Mouse (Mus musculus): Measurements from ENCODE around the gene Sfta2.

Gene Sfta2

DNA sequence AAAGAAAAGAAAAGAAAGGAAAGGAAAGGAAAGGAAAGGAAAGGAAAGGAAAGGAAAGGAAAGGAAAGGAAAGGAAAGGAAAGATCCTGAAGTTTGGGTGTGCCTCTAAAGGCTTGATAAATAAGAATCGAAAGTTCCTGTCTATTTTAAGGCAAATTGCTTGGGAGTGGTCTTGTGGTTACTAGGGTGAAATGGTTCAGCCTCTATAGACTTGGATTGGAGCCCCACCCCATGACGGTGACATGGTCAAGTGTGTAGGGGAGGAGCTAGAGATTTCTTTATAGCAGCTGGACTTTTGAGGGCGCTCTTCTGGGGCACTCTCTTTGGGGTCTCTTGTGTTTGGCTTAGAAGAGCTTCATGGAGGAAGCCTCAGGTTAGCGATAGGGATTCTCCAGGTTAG is 7.6 kb upstream of the Sfta2 start:
- no peak for DNase-seq (ENCODE audit: low spot score)

DNA sequence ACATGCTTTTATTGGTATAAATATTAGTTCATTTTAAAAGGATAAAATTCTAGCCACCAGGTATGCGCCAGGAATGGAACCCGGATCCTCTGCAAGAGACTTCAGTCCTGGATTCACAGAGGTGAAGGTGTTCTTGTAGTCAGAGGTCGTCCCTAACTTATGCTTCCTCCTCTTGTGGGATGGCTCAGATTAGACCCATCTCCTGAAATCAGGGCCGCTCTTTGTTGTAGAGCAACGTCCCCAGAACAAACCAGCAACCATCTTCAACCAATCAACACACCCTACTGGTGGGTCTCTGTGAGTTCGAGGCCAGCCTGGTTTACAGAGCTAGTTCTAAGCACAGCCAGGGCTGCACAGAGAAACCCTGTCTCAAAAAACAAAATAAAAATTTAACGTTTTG is 6.9 kb upstream of the Sfta2 start:
- DNase-seq (ENCODE audit: low spot score), result no peak

DNA sequence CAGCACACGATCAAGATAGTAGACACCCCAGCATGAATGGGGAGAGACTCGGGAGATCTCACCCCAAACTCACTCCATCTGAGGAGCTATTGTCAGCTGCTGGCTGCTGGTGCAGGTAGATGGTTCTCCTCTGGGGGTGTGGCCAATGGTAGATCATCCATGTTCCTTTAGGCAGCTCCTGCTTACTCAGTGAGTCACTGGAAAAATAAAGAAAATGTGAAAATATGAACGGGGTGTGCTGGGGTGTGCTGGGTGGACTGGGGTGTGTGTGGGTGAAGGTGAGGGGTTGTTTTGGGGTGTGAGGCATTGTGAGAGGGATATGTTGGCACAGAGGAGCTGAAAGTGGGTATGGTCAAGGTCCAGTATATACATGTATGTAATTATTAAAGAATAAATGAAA is 4.0 kb upstream of the Sfta2 start:
- no peak for DNase-seq (ENCODE audit: low spot score)

DNA sequence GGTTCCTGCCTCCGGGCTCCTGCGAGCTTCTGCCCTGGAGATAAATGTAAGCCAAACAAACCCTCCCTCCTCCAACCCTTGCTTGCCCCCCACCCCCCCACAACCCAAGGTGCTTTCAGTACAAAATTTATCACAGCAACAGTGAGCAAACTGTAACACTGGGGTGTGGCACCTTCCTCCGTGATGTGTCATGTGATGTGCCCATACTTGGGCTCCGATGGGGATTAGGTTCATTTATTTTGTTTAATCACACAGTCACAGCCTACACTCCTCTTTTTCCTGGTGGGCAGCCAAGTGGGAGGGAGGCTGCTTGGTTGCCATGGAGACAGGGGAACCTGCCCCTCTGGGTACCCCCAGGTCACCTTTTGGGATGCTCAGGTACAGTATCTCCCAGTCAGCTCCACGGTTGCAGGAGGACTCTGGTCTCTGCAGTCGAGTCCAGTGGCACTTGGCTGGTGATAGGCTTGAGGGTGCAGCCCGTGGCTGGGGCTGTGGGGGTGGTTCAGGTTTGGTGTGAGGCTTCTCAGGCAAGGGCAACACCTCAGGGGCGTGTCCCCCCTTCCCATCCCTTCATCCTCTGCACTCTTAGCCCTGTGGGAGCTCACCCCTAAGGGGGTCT is 496 bp downstream of the Sfta2 start:
- no peak for DNase-seq (ENCODE audit: low spot score)

DNA sequence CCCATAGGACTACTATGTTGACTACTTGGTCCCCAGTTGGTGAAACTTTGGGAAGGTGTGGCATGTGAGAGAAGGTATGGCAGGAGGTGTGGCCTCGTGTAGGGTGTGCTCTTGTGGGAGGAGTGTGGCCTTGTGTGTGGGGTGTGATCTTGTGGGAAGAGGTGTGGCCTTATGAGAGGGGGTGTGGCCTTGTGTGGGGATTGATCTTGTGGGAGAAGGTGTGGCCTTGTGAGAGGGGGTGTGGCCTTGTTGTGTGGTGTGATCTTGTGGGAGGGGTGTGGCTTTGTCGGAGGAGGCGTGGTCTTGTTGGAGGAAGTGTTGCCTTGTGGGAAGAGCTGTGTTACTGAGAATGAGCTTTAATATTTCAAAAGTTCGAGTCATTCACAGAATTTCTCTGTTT is 15.8 kb downstream of the Sfta2 start:
- no peak for DNase-seq (ENCODE audit: low spot score)

DNA sequence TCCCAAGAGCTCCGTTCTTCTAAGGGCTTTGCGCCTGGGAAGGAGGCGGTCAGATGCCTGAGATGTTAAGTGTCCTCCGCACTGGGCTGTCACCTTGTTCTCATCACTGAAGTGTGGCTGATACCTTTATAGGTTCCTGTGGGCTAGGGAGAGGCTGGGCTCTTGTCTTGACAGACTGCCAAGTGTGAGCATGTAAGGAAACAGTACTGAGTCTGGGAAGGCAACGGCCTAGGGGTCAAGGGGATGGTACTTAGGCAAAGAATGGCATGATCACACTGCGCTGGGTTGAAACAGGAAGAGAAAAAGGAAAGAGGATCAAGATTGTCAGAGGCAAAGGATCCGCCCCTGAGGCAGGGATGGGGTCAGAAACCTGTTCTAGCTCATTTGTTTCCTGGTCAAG is 25.2 kb downstream of the Sfta2 start, which contains the start of gene Gm9573:
Gene Gm9573, minus strand, starts transcription at position 101 of the 400 bp plus-strand sequence.
- DNase-seq (ENCODE audit: low spot score), result no peak

DNA sequence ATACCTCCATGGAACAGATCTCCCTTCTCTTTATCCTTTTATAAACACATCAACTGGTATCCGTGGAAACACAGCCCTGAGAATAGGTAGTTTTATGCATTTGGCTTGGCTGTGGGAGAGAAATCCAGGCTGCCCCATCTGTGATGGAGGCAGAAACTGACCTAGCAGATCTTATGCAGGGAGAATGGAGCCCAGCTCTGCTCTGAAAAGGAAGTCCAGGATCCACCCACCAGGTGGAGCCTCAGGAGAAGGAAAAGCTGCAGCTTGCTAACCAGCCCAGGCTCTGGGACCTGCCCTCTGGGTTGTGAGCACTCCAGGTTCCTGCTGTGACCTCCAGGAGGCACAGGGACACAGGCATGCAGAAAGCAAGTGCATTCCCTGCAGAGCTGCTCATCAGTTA is 32.6 kb downstream of the Sfta2 start:
- DNase-seq (ENCODE audit: low spot score), result peak; percentile 70

DNA sequence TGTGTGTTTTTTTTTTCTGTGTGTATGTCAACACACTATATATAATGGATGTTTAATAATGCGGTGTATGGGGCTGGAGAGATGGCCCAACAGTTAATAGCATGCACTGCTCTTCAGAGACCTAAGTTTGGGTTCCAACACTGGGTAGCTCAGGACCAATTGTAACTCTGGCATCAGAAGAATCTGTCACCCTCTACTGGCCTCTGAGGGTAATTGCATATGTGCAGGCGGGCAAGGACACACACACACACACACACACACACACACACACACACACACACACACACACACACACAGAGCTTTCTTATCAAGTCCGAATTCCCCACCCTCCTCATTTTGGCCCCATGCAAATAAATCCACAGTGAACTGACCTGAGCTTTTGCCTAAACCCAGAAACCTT is 33.9 kb downstream of the Sfta2 start:
- no peak for DNase-seq (ENCODE audit: low spot score)

DNA sequence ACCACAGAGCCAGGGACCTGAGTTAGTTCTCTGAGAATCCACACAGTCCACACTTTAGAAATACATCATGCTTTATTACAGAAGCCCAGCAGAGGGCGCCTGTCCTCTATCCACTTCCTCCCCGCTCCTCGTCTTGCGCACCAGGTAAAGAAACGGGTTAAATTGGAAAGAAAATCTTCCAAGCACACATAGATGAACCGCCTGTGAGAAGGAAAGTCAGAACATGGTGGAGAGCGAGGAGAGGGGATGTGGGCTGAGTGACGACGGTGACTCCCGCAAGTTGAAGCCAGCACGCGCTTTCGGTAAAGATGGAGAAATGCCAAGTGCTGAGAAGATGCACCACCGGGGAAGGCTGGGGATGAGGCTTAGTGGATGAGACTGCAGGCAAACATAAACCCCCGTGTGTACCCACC is 34.4 kb downstream of the Sfta2 start:
- peak; percentile 75 for DNase-seq (ENCODE audit: low spot score)

DNA sequence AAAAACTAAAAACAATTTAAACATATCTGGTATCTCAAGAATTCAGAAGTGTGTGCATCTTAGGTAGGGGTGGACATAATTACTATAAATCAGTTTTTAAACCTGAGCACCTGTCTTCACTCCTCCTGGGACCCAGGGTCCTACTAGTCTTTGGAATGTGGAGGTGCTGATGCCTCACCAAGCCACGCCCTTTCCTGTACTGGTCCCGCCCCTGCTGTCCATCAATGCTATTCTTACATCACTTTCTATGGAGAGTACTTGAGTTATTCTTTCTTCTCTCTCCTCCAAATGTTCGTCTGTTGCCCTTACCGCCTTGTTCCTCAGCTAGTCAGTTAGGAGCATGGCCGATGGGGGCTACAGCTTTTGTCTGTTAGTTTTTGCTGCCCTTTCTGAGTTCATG is 35.0 kb downstream of the Sfta2 start:
- DNase-seq (ENCODE audit: low spot score), result peak; percentile 84

DNA sequence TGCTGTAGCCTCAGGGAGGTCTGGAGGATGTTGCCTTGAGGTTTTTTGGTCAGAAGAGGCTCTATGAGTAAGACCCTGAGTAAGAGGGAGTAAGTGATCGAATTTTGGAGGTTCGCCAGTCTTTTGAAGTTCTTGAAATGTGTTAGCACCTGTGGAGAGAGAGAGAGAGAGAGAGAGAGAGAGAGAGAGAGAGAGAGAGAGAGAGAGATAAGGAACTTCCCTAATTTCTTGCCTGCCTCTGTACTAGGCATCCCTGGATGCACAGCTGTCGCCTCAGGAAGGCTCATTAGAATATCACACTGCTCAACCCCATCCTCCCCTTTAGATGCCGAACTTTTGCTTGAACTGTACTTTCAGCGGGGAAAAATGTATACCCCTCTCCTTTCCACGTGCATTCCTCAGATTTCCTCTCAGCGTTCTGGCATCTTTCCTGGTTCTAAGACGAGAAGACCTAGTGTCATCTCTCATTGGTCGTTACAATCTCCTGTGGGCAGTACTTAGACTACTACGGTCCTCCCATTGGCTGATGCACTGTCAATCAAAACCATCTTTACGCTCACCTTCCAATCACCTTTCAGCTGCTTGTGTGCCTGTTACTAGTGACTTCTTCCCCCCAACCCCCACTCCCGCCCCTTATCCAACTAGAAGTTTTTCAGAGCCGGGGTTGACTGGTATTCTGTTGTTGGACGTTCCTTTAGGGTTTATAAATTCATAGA is 37.3 kb downstream of the Sfta2 start:
- DNase-seq (ENCODE audit: low spot score), result peak; percentile 81

DNA sequence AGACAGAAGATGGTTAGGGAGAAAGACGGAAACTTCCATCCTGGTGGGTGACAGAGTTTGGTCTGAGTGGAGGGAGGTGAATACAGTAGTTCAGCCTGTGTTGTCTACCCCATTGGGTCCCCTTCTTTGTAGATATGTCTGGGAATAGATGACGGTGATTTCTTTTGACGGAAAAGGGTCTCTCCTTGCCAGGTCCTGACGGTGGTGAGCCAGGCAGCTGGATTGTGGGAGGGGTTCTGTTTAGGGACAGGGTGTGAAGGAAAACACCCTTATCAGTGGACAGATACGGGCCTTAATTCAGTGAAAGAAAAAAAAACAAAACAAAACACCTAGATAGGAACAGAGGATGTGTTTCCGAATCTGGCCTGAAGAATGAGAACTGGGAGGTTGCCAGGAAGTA is 38.0 kb downstream of the Sfta2 start:
- DNase-seq (ENCODE audit: low spot score), result no peak

DNA sequence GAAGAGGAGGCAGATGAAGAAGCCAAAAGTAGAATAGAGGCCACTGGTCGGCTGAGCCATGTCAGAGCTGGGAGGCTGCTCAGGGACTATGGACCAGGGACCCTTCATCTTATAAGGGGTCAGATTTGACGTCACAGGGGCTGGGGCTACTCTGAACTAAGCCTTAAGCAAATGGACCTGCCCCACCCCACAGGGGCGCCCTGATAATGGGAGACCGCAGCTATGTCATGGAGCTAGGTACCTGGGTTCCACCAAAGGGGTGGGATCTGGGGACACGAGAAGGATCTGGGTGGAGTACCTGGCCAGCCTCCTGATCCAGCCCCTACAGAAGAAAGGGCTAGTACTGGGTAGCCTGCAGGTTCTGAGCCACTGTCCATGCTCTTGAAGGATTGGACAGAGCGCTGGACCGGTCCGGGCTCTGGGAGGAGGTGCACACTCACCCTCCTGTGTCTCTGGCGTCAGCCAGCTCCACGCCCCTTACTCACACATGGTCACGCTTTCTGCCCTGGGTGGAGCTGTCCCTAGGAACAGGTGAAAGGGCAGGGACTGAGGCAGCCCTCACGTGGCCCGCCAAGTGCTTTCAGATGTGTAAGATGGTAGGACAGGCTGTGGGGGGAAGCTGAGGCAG is 42.4 kb downstream of the Sfta2 start, which contains the start of gene Mucl3:
Gene Mucl3, minus strand, starts transcription at position 87 of the 628 bp plus-strand sequence.
- peak; percentile 50 for DNase-seq (ENCODE audit: low spot score)

DNA sequence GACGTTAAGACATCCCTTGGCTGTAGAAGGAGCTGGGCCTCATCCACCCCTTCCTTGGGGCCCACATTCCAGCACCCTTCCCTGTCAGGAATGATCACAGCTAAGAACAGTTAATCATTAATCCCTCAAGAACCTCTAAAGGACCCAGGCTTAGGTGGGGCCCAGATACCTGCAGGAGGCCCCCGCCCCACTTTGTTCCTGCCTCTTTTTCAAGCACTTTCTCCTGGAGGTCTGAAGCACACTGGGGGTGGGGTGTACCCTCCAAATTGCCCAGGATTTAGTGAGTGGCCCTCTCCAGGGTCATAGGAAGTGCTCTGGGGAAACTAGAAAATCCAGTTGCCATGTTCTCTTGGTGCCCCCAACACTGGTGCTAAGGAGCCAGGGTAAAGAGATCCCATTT is 48.1 kb downstream of the Sfta2 start:
- peak; percentile 90 for DNase-seq (ENCODE audit: low spot score)

DNA sequence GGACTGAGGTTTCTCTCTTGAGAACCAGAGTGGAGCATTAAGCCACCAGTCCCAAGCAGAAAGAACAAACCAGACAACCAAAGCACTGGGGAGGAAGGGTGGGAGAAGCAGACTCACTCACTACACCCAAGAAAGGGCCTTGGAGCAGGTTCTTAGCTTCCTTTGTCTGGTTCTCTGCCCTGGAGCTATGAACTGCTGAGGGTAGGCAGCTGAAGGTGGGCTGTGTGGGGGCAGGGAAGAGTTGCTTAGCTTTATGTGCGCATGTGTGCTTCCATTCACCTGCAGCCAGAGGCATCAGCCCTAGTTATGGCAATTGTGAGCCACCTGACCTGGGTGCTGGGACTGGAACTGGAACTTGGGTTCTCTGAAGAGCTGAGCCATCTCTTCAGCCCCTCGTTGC is 51.7 kb downstream of the Sfta2 start:
- no peak for DNase-seq (ENCODE audit: low spot score)

DNA sequence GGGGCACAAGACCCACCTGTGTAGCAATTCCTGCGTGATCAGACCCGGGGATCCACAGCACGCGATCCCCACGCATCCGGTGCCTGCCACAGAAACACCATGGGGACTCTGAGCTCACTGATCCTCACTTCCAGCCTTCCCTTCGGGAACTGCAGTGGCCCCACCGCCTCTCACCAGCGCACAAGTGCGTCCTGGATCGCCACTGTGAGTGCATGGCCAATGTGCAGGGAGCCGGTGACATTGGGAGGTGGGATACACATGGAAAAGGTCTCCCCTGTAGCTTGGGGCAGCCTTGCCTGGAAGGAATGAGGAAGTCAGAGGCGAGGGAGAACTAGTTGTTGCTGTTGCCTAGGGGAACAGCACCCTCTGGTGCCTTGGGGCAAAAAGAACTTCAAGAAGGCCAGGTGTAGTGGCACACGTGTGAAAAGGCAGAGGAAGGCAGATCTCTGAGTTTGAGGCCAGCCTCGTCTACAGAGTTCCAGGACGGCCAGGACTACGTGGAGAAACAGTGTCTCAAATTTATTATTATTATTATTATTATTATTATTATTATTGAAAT is 64.7 kb downstream of the Sfta2 start:
- peak; percentile 77 for DNase-seq (ENCODE audit: low spot score)

DNA sequence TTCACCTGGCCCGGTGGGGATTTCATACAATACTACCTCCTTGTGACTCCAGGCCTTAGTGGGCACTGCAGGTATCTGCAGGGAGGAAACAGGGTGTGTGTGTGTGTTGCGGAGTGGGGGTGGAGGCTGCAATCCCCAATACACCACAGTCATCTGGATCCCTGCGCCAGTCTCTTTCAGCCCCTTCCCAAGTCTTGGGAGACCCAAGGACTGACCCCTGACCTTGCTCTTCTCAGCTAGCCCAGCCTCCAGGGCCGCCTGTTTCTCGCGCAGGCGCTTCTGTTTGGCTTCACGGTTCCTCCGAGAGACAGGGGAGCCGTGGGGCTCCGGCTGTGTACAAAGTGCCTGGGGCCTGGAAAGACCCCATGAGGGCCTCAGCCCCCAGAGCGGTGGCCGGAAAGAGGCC is 65.5 kb downstream of the Sfta2 start:
- DNase-seq (ENCODE audit: low spot score), result no peak

DNA sequence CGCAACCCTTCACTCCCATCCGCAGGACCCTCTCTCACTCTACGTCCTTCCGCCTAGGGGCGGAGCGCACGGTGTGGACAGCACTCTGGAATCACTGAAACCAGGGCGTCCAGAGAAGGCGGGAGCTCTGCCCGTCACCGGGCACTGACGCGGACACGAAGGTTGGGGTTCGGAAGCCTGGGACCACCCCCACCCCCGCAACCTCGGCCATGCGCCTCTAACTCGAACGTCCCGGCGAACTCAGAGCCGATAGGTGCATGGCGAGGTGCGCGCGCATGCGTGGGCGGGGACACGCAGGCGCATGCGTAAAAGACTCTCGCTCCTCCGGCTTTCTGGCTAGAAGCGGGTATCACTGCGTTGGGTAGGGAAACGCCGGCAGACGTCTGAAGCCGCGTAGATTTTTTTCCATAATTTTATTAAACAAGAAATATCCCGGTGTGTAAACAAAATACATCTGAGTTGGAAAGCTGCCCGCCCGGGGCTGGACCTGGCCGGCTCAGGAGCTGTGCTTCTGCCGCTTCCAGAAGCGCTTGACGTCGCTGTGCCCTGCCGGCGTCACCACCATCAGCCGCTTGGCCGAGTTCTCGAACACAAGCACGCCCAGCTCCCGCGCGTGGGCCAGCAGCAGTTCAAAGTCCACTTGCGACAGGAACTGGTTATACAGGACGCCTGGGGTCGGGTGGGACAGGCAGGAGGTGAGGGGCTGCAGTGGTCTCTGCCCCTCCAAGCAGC is 66.2 kb downstream of the Sfta2 start, which contains the start of gene Vars2:
Gene Vars2, minus strand, starts transcription at position 259 of the 732 bp plus-strand sequence.
- peak; percentile 97 for DNase-seq (ENCODE audit: low spot score)

DNA sequence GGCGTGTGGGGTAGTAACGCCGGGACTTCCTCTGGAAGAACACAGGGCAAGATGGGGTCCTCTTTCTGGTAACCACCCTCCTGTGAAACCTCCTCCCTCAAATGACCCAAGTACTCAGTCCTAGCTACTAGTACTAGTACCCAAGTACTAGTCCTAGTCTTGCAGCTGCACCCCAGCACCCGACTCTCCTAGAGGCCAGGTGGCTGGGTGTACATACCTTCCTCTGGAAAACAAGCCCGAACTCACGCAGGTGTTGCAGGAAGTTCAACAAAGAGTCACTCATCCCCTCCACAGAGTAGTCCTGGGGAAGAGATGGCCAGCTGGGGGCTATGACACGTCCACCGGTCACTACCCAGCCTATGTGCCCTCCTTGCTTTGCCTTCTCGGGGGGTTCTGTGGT is 68.4 kb downstream of the Sfta2 start:
- DNase-seq (ENCODE audit: low spot score), result no peak

DNA sequence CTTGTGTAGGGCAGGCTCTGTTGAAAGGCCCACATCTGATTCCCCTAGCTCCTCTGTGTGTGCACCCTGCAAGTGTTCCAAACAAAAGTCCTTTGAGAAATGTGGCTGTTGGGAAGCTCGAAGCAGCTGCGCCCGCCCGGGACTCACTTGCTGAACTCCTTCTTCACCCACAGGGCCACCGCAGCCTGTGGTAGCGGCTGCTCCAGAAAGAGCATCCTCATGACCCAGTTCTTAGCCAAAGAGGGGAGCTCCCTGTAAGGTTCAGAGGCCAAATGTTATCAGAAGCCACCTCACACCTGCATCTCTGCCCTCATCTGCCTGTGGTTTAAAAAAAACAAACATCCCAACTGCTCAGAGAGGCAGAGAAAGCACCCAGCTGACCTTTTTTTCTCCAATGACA is 70.5 kb downstream of the Sfta2 start:
- no peak for DNase-seq (ENCODE audit: low spot score)

DNA sequence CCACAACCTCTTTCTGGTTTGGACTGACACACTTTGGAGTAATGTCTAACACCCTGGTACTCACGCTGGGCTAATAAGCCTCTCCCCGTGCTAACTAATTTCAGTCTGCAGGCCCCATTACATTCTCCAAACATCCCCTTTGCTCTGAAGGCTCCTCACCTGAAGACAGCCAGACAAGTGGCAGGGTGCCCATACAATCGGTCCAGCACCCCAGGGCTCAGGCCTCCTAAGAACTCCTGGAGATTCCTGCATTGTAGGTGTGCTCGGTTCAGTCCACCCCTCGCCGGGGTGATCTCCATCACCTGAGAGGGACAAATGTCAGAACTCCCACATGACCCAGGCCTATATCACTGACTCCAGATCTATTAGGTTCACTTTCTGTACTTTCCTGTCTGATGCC is 71.2 kb downstream of the Sfta2 start:
- no peak for DNase-seq (ENCODE audit: low spot score)

DNA sequence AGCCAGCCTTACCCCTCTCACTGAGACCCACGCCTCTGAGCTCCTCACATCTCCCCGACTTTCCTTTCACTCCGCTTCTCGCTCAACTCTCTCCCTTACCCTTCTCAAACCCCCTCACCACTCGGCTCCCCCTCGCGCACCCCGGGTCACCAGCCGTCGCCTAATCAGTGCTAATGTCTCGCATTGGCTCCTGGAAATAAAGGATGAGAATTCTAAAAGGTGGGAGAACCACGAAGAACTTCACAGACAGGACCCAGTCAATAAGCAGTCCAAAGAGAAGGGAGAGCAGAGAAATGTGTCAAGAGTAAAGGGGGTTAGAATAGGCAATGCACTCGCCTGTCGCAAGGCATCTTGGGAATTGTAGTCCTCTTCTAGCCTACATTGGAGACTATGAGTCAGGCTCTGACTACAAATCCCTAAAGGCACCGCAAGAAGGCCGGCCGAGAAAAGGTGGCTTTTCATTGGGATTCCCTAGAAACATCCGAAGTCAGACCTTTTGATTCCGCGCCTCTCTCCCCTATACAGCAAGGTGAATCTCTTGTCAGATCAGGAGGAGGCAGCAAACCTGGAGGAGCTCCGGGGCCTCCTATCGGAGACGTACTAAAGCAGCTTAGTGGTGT is 72.2 kb downstream of the Sfta2 start, which contains the start of gene Gtf2h4:
Gene Gtf2h4, minus strand, starts transcription at position 324 of the 620 bp plus-strand sequence.
- DNase-seq (ENCODE audit: low spot score), result peak; percentile 96

Measured in lung, postnatal 25 days (tissue).